Mouse (Mus musculus) liver, embryonic 13.5 days (tissue): ENCODE measurements at regions not wholly inside any gene's neighbourhood (a gene's known extent, or its start where the extent isn't known, plus 50 kb on each side); places are given as distances from the start of the nearest gene placed in this dataset.

Experiments used
- ATAC-seq: fragments of 200-750 bp; cut with Nextera tagmentation; 2 replicates; pipeline ENCODE4 v1.8.0; 2017; ENCODE audit warnings: low read depth, mild to moderate bottlenecking, moderate number of reproducible peaks, moderate library complexity
- DNase-seq: peaks from one replicate; pipeline ENCODE4 v3.0.0; 2022
- H3K27ac ChIP-seq: fragments of 300-500 bp; sonication (generic); 2 replicates; pipeline ENCODE4 v1.5.1; 2015; ENCODE audit warnings: moderate library complexity, mild to moderate bottlenecking, inconsistent platforms
- H3K27me3 ChIP-seq: fragments of 300-500 bp; sonication (generic); 2 replicates; pipeline ENCODE4 v1.6.1; 2015; ENCODE audit warnings: mild to moderate bottlenecking, inconsistent platforms
- H3K36me3 ChIP-seq: fragments of 300-500 bp; sonication (generic); 2 replicates; pipeline ENCODE4 v1.6.1; 2015; ENCODE audit warnings: mild to moderate bottlenecking, inconsistent platforms
- H3K4me1 ChIP-seq: fragments of 300-500 bp; sonication (generic); replicated peaks from 2 replicates; pipeline ENCODE4 v1.6.1; 2015; ENCODE audit warnings: inconsistent platforms
- H3K4me2 ChIP-seq: fragments of 300-500 bp; sonication (generic); 2 replicates; pipeline ENCODE4 v1.6.1; 2015; ENCODE audit warnings: inconsistent platforms, mild to moderate bottlenecking, moderate library complexity
- H3K4me3 ChIP-seq: fragments of 300-500 bp; sonication (generic); replicated peaks from 2 replicates; pipeline ENCODE4 v1.5.1; 2015; ENCODE audit warnings: mild to moderate bottlenecking, inconsistent platforms
- H3K9ac ChIP-seq: fragments of 300-500 bp; sonication (generic); 2 replicates; pipeline ENCODE4 v1.6.1; 2015; ENCODE audit warnings: mild to moderate bottlenecking, inconsistent platforms
- H3K9me3 ChIP-seq: fragments of 300-500 bp; sonication (generic); replicated peaks from 2 replicates; pipeline ENCODE4 v1.6.1; 2016; ENCODE audit warnings: inconsistent platforms
- WGBS: fragments of 180-500 bp; shearing (Covaris S2); methylation state at CpG from one replicate; pipeline ENCODE4 v1.1.7; 2015; ENCODE audit not compliant: insufficient replicate concordance; 5-methylcytosine and 5-hydroxymethylcytosine counted together

GRCm38 (mm10) chr7:70164691-70165193, 201.8 kb downstream of the Nr2f2 start:
- no peak for DNase-seq

GRCm38 (mm10) chr7:70158531-70158930, 208.0 kb downstream of the Nr2f2 start:
- Histone ChIP-seq H3K36me3 (no peaks in the 10 kb centered on the region), H3K27ac (no peak overlapping the region), H3K9ac (no peak overlapping the region), H3K4me3 (no peak overlapping the region), H3K27me3 (no peaks in the 10 kb centered on the region), H3K4me2 (no peak overlapping the region), H3K4me1 (no peaks in the 10 kb centered on the region), H3K9me3 (no peaks in the 10 kb centered on the region)
- ATAC-seq (no peak), DNase-seq (no peak)
- 59% methylated on average over 8 of the region's 8 CpGs for WGBS

More at GRCm38 (mm10) chr7:70164691-70165193, 201.8 kb downstream of the Nr2f2 start:
- Histone ChIP-seq H3K4me2 (no peak overlapping the region), H3K27ac (no peak overlapping the region), H3K4me1 (no peaks in the 10 kb centered on the region), H3K36me3 (no peaks in the 10 kb centered on the region), H3K4me3 (no peak overlapping the region), H3K27me3 (no peaks in the 10 kb centered on the region), H3K9ac (no peak overlapping the region), H3K9me3 (no peaks in the 10 kb centered on the region)
- 50% methylated on average over 6 of the region's 6 CpGs for WGBS
- no peak for ATAC-seq

GRCm38 (mm10) chr7:70144726-70145271, 221.7 kb downstream of the Nr2f2 start:
- no peaks in the 10 kb centered on the region for H3K4me1 ChIP-seq
- no peak overlapping the region for H3K4me3 ChIP-seq
- no peaks in the 10 kb centered on the region for H3K36me3 ChIP-seq
- no peaks in the 10 kb centered on the region for H3K9me3 ChIP-seq
- no peak overlapping the region for H3K4me2 ChIP-seq
- DNase-seq = no peak
- no peak overlapping the region for H3K27ac ChIP-seq
- no peak for ATAC-seq
- no peak overlapping the region for H3K9ac ChIP-seq
- 59% methylated on average over 4 of the region's 4 CpGs for WGBS
- no peaks in the 10 kb centered on the region for H3K27me3 ChIP-seq

GRCm38 (mm10) chr7:70136837-70137236, 229.7 kb downstream of the Nr2f2 start:
- no peaks in the 10 kb centered on the region for H3K4me1 ChIP-seq
- ATAC-seq (no peak), DNase-seq (no peak)
- no peak overlapping the region for H3K27ac ChIP-seq
- H3K9ac ChIP-seq = no peak overlapping the region
- H3K27me3 ChIP-seq = no peaks in the 10 kb centered on the region
- H3K4me2 ChIP-seq = no peak overlapping the region
- no peaks in the 10 kb centered on the region for H3K9me3 ChIP-seq
- no peak overlapping the region for H3K4me3 ChIP-seq
- WGBS = 55% methylated on average over 5 of the region's 5 CpGs
- no peaks in the 10 kb centered on the region for H3K36me3 ChIP-seq

DNA sequence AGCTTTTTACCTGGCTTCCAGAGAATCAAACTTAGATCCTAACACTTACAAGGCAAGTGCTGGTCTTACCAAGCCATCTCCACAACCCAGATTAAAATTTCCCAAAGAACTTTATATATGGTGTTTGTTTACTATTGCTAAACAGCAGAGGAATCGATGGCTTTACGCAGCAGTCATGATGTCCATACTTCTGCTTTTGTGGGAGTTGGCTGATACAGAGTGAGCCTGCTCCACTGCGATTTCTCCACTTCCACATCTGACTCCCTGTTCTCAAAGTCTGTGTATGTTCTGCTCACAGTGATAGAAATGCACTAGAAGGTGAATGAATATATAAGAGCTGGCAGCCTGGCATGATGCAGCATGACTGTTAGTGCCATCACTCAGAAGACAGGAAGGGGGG, 231.1 kb downstream of the Nr2f2 start:
- Histone ChIP-seq H3K4me1 (no peaks in the 10 kb centered on the region), H3K36me3 (no peaks in the 10 kb centered on the region), H3K9ac (no peak overlapping the region), H3K27ac (no peak overlapping the region), H3K9me3 (no peaks in the 10 kb centered on the region), H3K27me3 (no peaks in the 10 kb centered on the region), H3K4me3 (no peak overlapping the region), H3K4me2 (no peak overlapping the region)
- DNase-seq (no peak), ATAC-seq (no peak)
- WGBS = 56% methylated on average over 3 of the region's 3 CpGs

DNA sequence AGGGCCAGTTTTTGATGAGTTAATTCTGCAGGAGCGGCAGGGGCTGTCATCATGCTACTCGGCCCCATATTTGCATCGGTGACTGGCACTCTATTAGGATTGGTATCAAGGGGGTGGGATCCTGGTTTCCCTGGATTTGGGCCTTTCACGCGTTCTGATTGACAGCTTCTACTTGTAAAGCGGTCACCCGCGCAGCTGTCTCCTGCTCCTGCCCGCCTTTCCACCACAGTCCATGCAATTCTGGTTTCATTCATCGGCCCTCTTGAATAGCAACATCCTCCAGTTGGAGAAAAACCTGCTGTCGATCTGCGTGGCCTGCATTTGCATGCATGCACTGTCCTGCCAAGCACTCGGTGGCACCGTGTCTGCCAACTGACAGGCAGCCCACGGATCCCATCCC, 236.6 kb downstream of the Nr2f2 start:
- H3K4me3 ChIP-seq = no peak overlapping the region
- no peaks in the 10 kb centered on the region for H3K36me3 ChIP-seq
- no peaks in the 10 kb centered on the region for H3K4me1 ChIP-seq
- H3K27ac ChIP-seq = no peak overlapping the region
- no peaks in the 10 kb centered on the region for H3K27me3 ChIP-seq
- H3K4me2 ChIP-seq = no peak overlapping the region
- DNase-seq (no peak), ATAC-seq (no peak)
- H3K9me3 ChIP-seq = no peaks in the 10 kb centered on the region
- H3K9ac ChIP-seq = no peak overlapping the region
- WGBS = 74% methylated on average over 15 of the region's 15 CpGs

- no peak for DNase-seq
- Histone ChIP-seq H3K4me3 (no peak overlapping the region), H3K27me3 (0 out of 2 replicates have a peak, but pooled peaks cover 7% of the 10 kb centered on the region), H3K36me3 (no peaks in the 10 kb centered on the region), H3K4me1 (no peaks in the 10 kb centered on the region), H3K4me2 (no peak overlapping the region), H3K9ac (no peak overlapping the region), H3K27ac (no peak overlapping the region), H3K9me3 (no peaks in the 10 kb centered on the region)
- WGBS = 79% methylated on average over 9 of the region's 9 CpGs
- ATAC-seq = no peak
Measured at GRCm38 (mm10) chr7:70122818-70123217, 243.7 kb downstream of the Nr2f2 start.

GRCm38 (mm10) chr7:70119517-70119916, 247.0 kb downstream of the Nr2f2 start:
- H3K9me3 ChIP-seq = no peaks in the 10 kb centered on the region
- H3K9ac ChIP-seq = no peak overlapping the region
- H3K27me3 ChIP-seq = 0 out of 2 replicates have a peak, but pooled peaks cover 7% of the 10 kb centered on the region
- DNase-seq (no peak), ATAC-seq (no peak)
- H3K4me2 ChIP-seq = no peak overlapping the region
- H3K4me1 ChIP-seq = no peaks in the 10 kb centered on the region
- 69% methylated on average over 8 of the region's 8 CpGs for WGBS
- no peak overlapping the region for H3K4me3 ChIP-seq
- no peak overlapping the region for H3K27ac ChIP-seq
- no peaks in the 10 kb centered on the region for H3K36me3 ChIP-seq

DNA sequence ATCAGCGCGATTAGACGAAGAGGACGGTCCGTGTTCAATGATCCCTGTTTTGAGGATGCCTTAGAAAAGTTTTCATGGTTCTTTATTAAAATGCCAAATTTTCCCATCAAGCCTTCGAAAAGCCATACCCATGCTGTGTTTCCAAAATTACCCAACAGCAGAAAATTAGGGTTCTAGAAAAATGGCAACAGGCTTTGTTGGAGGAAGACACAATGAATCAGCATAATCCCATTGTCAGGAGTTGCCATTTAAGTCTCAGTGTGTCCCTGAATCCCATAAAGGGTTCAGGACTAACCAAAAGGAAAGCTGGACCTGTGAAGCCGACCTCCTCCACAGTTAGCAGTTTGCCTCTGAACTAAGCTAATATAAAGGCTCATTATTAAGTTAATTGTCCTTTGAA, 247.6 kb downstream of the Nr2f2 start:
- DNase-seq (no peak), ATAC-seq (no peak)
- Histone ChIP-seq H3K9me3 (no peaks in the 10 kb centered on the region), H3K36me3 (no peaks in the 10 kb centered on the region), H3K9ac (no peak overlapping the region), H3K4me1 (no peaks in the 10 kb centered on the region), H3K4me3 (peak overlapping the region; percentile 16; the same call in 1 of the 2 replicates), H3K27ac (no peak overlapping the region), H3K27me3 (0 out of 2 replicates have a peak, but pooled peaks cover 7% of the 10 kb centered on the region), H3K4me2 (0 out of 2 replicates have a peak overlapping the region, but pooled peaks have one; percentile 43)
- 39% methylated on average over 7 of the region's 7 CpGs for WGBS

- H3K9ac ChIP-seq = no peak overlapping the region
- DNase-seq (no peak), ATAC-seq (no peak)
- H3K4me1 ChIP-seq = no peaks in the 10 kb centered on the region
- 0 out of 2 replicates have a peak, but pooled peaks cover 7% of the 10 kb centered on the region for H3K27me3 ChIP-seq
- H3K36me3 ChIP-seq = no peaks in the 10 kb centered on the region
- H3K27ac ChIP-seq = no peak overlapping the region
- WGBS = 19% methylated on average over 21 of the region's 21 CpGs
- H3K9me3 ChIP-seq = no peaks in the 10 kb centered on the region
- peak overlapping the region; percentile 16 for H3K4me3 ChIP-seq
- H3K4me2 ChIP-seq = peak overlapping the region; percentile 43
Measured at GRCm38 (mm10) chr7:70117930-70118922, 248.3 kb downstream of the Nr2f2 start.

- no peaks in the 10 kb centered on the region for H3K9me3 ChIP-seq
- DNase-seq (no peak), ATAC-seq (no peak)
- H3K27me3 ChIP-seq = no peaks in the 10 kb centered on the region
- H3K4me1 ChIP-seq = no peaks in the 10 kb centered on the region
- no peak overlapping the region for H3K9ac ChIP-seq
- H3K4me3 ChIP-seq = no peak overlapping the region
- no peak overlapping the region for H3K27ac ChIP-seq
- H3K36me3 ChIP-seq = no peaks in the 10 kb centered on the region
- WGBS = 30% methylated on average over 8 of the region's 8 CpGs
- no peak overlapping the region for H3K4me2 ChIP-seq
Measured at GRCm38 (mm10) chr7:70109013-70109412, 257.5 kb downstream of the Nr2f2 start.
